ENCODE assay signal across 10 mouse cellular contexts in genomic region chr1:136134547-136134946, GRCm38 (mm10). TPM values are rescaled to one million over a fixed set of nuclear protein-coding genes. Genes with fewer than 3 reads are reported as not detected.
DNase-seq lines count a peak whose midpoint lies in the region; ATAC-seq and TF ChIP-seq lines count a peak whose summit lies in the region.
"Had no signal": no experiment of that assay in that cellular context is flagged by ENCODE, and none has a peak within 500 bp of the region (broad histone marks: within the 10 kb centered on the region; RNA-seq: fewer than 3 reads in every experiment).

No protein-coding gene starts in this region.

- DNase-seq in forebrain, embryonic 10.5 days (ENCODE audit: extremely low spot score, low spot score), result no peak
- no peak for DNase-seq in forebrain, embryonic 11.5 days (ENCODE audit: low spot score)
- no peak for DNase-seq in spleen, adult 2 months (ENCODE audit: low read depth in 1 of 2, low spot score in 2 of 2)
- DNase-seq in spleen, postnatal 10 days (ENCODE audit: low spot score in 2 of 2), result no peak
- no peak for DNase-seq in layer of hippocampus, postnatal 25 days (ENCODE audit: extremely low spot score in 1 of 2, low spot score in 1 of 2)
- no peak for DNase-seq in embryo, embryonic 10 days (ENCODE audit: low spot score)
- DNase-seq: cerebellum, adult 11 months; right cerebral cortex, adult 18-20 months had no signal

- 72% methylated on average over 2 of the region's 2 CpGs for WGBS in forebrain, embryonic 10.5 days
- 85% methylated on average over 2 of the region's 2 CpGs for WGBS in forebrain, embryonic 11.5 days
- 16% methylated on average over 2 of the region's 2 CpGs for WGBS in spleen, adult 2 months
- 87% methylated on average over 2 of the region's 2 CpGs for WGBS in midbrain, embryonic 15.5 days

- H3K4me3 ChIP-seq in forebrain, embryonic 10.5 days, result no peak overlapping the region
- H3K4me3 ChIP-seq in forebrain, embryonic 11.5 days (ENCODE audit: low read depth, low read length), result no peak overlapping the region
- H3K4me3 ChIP-seq in spleen, adult 2 months (ENCODE audit: extremely low read depth, insufficient read depth, insufficient read length), result peak overlapping the region; percentile 31; the same call in 1 of the 2 replicates
- H3K4me3 ChIP-seq in midbrain, embryonic 15.5 days, result peak overlapping the region; percentile 72

- TF ChIP-seq POLR2A in spleen, adult 2 months (IDR thresholded peaks at IDR 0.05; ENCODE audit: low read depth, low read length), result no peak

- peaks cover 98% of the 10 kb centered on the region for H3K4me1 ChIP-seq in forebrain, embryonic 10.5 days
- peaks cover 31% of the 10 kb centered on the region for H3K4me1 ChIP-seq in forebrain, embryonic 11.5 days (replicated peaks; ENCODE audit: control insufficient read depth, insufficient read depth, low read length)
- peaks cover 67% of the 10 kb centered on the region for H3K4me1 ChIP-seq in spleen, adult 2 months (ENCODE audit: control insufficient read depth, insufficient read depth, insufficient read length)
- peaks cover 75% of the 10 kb centered on the region for H3K4me1 ChIP-seq in midbrain, embryonic 15.5 days

- no peak overlapping the region for H3K4me2 ChIP-seq in forebrain, embryonic 11.5 days (ENCODE audit: low read depth, low read length, severe bottlenecking)
- H3K4me2 ChIP-seq in midbrain, embryonic 15.5 days, result peak overlapping the region; percentile 84

- no peak for ATAC-seq in forebrain, embryonic 11.5 days (replicated peaks; ENCODE audit: low FRiP score)
- ATAC-seq in midbrain, embryonic 15.5 days (replicated peaks), result no peak
- ATAC-seq in inflammation-experienced regulatory T-cells, adult 6 months, result no peak

- no peaks in the 10 kb centered on the region for H3K9me3 ChIP-seq in forebrain, embryonic 10.5 days
- no peaks in the 10 kb centered on the region for H3K9me3 ChIP-seq in forebrain, embryonic 11.5 days (ENCODE audit: control insufficient read depth, low read length)
- no peaks in the 10 kb centered on the region for H3K9me3 ChIP-seq in midbrain, embryonic 15.5 days

- peak overlapping the region; percentile 35; the same call in 1 of the 2 replicates for H3K27ac ChIP-seq in forebrain, embryonic 10.5 days
- H3K27ac ChIP-seq in forebrain, embryonic 11.5 days (ENCODE audit: low read depth, low read length), result no peak overlapping the region
- peak overlapping the region; percentile 97 for H3K27ac ChIP-seq in spleen, adult 2 months (ENCODE audit: insufficient read depth, low read length)
- H3K27ac ChIP-seq in midbrain, embryonic 15.5 days, result no peak overlapping the region

- H3K9ac ChIP-seq in forebrain, embryonic 11.5 days (ENCODE audit: low read length), result no peak overlapping the region
- H3K9ac ChIP-seq in midbrain, embryonic 15.5 days, result peak overlapping the region; percentile 91; the same call in 1 of the 2 replicates

- H3K27me3 ChIP-seq in forebrain, embryonic 10.5 days (ENCODE audit: poor library complexity, severe bottlenecking), result peaks cover 77% of the 10 kb centered on the region
- peaks cover 2% of the 10 kb centered on the region for H3K27me3 ChIP-seq in forebrain, embryonic 11.5 days (ENCODE audit: control insufficient read depth, insufficient read depth, low read length)
- H3K27me3 ChIP-seq in spleen, adult 2 months (ENCODE audit: control insufficient read depth, insufficient read depth, low read length), result no peaks in the 10 kb centered on the region
- no peaks in the 10 kb centered on the region for H3K27me3 ChIP-seq in midbrain, embryonic 15.5 days (replicated peaks)

- no peaks in the 10 kb centered on the region for H3K36me3 ChIP-seq in forebrain, embryonic 10.5 days (replicated peaks)
- no peaks in the 10 kb centered on the region for H3K36me3 ChIP-seq in forebrain, embryonic 11.5 days (ENCODE audit: control insufficient read depth, insufficient read depth, low read length)
- peaks cover 2% of the 10 kb centered on the region; the same call in 1 of the 2 replicates for H3K36me3 ChIP-seq in spleen, adult 2 months (ENCODE audit: control insufficient read depth, insufficient read depth, low read length)
- no peaks in the 10 kb centered on the region for H3K36me3 ChIP-seq in midbrain, embryonic 15.5 days (replicated peaks)

- TF ChIP-seq CTCF in spleen, adult 2 months (IDR thresholded peaks at IDR 0.05; ENCODE audit: extremely low read depth, insufficient read depth, insufficient read length, insufficient replicate concordance), result no peak

RNA-seq across cellular contexts. Expression of gene Kif21b, which starts 3.4 kb away (rescaled TPM):
- 5.8 and 8.8 TPM in 2 replicates for polyA plus RNA-seq in forebrain, embryonic 10.5 days (2016; fragmentation: Nextera tagmentation; extraction: Ambion mirVana)
- 16.4 and 19.1 TPM in 2 replicates for polyA plus RNA-seq in forebrain, embryonic 11.5 days (2014; fragmentation: Nextera tagmentation; extraction: Ambion mirVana)
- polyA plus RNA-seq in spleen, adult 2 months (2012; rRNA removed), result 79.2 and 111 TPM in 2 replicates
- 58.9 and 62.0 TPM in 2 replicates for polyA plus RNA-seq in midbrain, embryonic 15.5 days (2015; fragmentation: Nextera tagmentation; extraction: Ambion mirVana)
- 10 to 100 TPM; 23.8 to 43.9 (median 33.8) TPM for polyA plus RNA-seq in inflammation-experienced regulatory T-cells, adult 6 months (2017; shearing (Covaris generic))
- total RNA-seq in layer of hippocampus, postnatal 25 days (2021), result 10 to 100 TPM; 35.0 to 54.8 TPM

Comparison
In these comparisons a context has a peak if more than half of its experiments do, and no peak if none do; other contexts are left out.
1. H3K27ac ChIP-seq: peak in forebrain, embryonic 10.5 days (single experiment) and spleen, adult 2 months (single experiment); none in forebrain, embryonic 11.5 days (single experiment) and midbrain, embryonic 15.5 days (single experiment).
2. H3K4me3 ChIP-seq: peak in spleen, adult 2 months (single experiment) and midbrain, embryonic 15.5 days (single experiment); none in forebrain, embryonic 10.5 days (single experiment) and forebrain, embryonic 11.5 days (single experiment).